Mouse (Mus musculus): ENCODE measurements around the gene Tbc1d9.

GRCm38 (mm10) chr8:83220746-83221145 is 55.6 kb downstream of the Tbc1d9 start:
- TF ChIP-seq EP300 (IDR thresholded peaks at IDR 0.05; ENCODE audit: low read depth): no peak
- TF ChIP-seq CTCF (IDR thresholded peaks at IDR 0.05; ENCODE audit: low read depth): no peak
